Mouse (Mus musculus): Measurements from ENCODE around the gene Opa3. TPM values are rescaled to one million over a fixed set of nuclear protein-coding genes. Genes with fewer than 3 reads are reported as not detected.

The Opa3 gene
- total RNA-seq, 1 experiment from 2014 or later = 27.5 TPM

- no peak for DNase-seq
Measured at GRCm38 (mm10) chr7:19214940-19215339, 13.2 kb upstream of the Opa3 start.

- DNase-seq = no peak
Measured at GRCm38 (mm10) chr7:19217492-19217891, 10.6 kb upstream of the Opa3 start.

- DNase-seq = no peak
Measured at GRCm38 (mm10) chr7:19217944-19218343, 10.2 kb upstream of the Opa3 start.

GRCm38 (mm10) chr7:19220061-19220460, 8.1 kb upstream of the Opa3 start:
- no peak for DNase-seq

GRCm38 (mm10) chr7:19222189-19222588, 5.9 kb upstream of the Opa3 start:
- DNase-seq = no peak

- no peak for DNase-seq
Measured at GRCm38 (mm10) chr7:19222875-19223274, 5.3 kb upstream of the Opa3 start.

GRCm38 (mm10) chr7:19224933-19225332, 3.2 kb upstream of the Opa3 start:
- no peak for DNase-seq

- peak; percentile 56 for DNase-seq
Measured at GRCm38 (mm10) chr7:19226817-19227797, 1.0 kb upstream of the Opa3 start.

- DNase-seq = no peak
Measured at GRCm38 (mm10) chr7:19228793-19229148, 637 bp downstream of the Opa3 start.

GRCm38 (mm10) chr7:19229404-19229803, 1.3 kb downstream of the Opa3 start:
- DNase-seq = no peak

- no peak for DNase-seq
Measured at GRCm38 (mm10) chr7:19230041-19230580, 2.0 kb downstream of the Opa3 start.

GRCm38 (mm10) chr7:19230899-19231298, 2.8 kb downstream of the Opa3 start:
- DNase-seq = no peak

- no peak for DNase-seq
Measured at GRCm38 (mm10) chr7:19231849-19232248, 3.7 kb downstream of the Opa3 start.

- DNase-seq = no peak
Measured at GRCm38 (mm10) chr7:19234652-19235051, 6.5 kb downstream of the Opa3 start.

GRCm38 (mm10) chr7:19235092-19235671, 7.0 kb downstream of the Opa3 start:
- no peak for DNase-seq

GRCm38 (mm10) chr7:19236411-19236810, 8.3 kb downstream of the Opa3 start:
- no peak for DNase-seq

- DNase-seq = no peak
Measured at GRCm38 (mm10) chr7:19238344-19238743, 10.2 kb downstream of the Opa3 start.

GRCm38 (mm10) chr7:19239423-19239822, 11.3 kb downstream of the Opa3 start:
- DNase-seq = peak; percentile 93

GRCm38 (mm10) chr7:19239986-19240385, 11.9 kb downstream of the Opa3 start:
- no peak for DNase-seq

- no peak for DNase-seq
Measured at GRCm38 (mm10) chr7:19240905-19241463, 12.8 kb downstream of the Opa3 start.

GRCm38 (mm10) chr7:19242005-19242404, 13.9 kb downstream of the Opa3 start:
- no peak for DNase-seq

- DNase-seq = no peak
Measured at GRCm38 (mm10) chr7:19243858-19244257, 15.7 kb downstream of the Opa3 start.

GRCm38 (mm10) chr7:19245083-19245482, 16.9 kb downstream of the Opa3 start:
- peak; percentile 74 for DNase-seq

Measured in adrenal gland, postnatal 14 days (tissue).